Mouse (Mus musculus): ENCODE measurements around the gene Krtdap.

DNA sequence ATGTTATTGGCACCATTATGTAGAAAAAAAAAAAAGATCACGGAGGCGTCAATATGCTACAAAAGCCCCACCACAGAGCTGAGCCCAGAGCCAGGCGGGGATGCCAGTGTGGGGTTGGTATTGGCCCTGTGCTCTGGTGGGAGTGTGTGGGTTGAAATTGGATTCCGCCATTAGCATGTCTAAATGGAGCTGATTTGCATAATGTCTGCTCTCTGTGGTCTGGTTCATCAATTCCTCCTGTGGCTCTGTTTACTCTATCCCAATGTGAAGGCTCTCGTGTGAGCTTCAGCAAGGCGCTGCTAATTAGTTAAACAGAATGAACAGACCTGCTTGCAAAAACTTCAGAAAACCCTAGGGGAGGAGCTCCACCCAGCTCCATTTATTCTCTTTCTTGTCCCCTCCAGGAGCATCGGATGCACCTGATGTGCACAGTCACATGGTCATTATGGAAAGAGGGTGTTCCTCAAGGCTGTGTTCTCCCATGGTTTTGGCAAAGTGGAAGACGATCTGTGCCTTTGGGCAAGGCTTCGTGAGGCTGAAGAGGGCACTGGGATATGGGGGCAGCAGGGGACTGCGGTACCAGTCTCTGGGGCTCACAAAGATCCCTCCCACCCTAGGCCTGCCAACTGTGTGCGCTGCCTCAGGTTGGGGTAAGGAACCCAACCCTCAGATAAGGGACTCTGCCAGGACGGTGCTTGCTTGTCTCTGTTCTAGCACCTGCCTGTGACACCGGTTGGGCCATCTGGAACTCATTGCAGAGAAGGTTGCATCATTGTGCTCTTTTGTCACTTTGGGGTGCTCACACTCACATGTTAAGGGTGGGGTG, 1.8 kb upstream of the Krtdap start:
- TF ChIP-seq ZC3H11A (IDR thresholded peaks at IDR 0.05; ENCODE audit: borderline replicate concordance, low read depth, low read length) (no peak), ZNF384 (IDR thresholded peaks at IDR 0.05; ENCODE audit: low read depth, low read length) (no peak), MAFK (IDR thresholded peaks at IDR 0.05; ENCODE audit: insufficient read depth, low read depth, low read length) (no peak), CHD2 (IDR thresholded peaks at IDR 0.05; ENCODE audit: low read depth, low read length) (no peak), HCFC1 (IDR thresholded peaks at IDR 0.05; ENCODE audit: borderline replicate concordance, insufficient read depth, low read length) (no peak)
